Mouse (Mus musculus): Measurements from ENCODE around the gene Atp8b4.

DNA sequence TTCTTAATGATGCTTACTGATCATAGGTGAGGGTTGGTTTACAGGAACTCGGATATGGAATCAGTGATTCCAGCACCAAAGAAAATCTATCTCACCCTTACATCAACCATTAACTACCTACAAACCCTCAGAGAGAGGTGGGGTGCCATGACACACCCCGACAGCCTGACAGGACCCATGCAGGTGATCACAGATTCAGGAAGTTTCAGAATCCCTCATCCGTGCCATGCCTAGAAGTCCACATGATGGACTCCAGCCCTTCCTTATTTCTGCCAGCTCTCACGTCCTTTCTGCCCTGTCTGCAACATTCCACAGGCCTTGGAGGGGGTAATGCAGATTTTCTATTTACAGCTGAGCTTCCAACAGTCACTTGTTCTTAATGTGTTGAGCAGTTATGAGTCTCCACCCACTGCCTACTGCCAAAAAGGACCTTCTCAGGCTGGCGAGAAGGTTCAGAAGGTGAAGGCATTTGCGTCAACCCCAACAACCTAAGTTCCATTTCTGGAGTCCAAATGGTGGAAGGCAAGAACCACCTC lies 40.0 kb upstream of the Atp8b4 start:
- TF ChIP-seq CTCF (IDR thresholded peaks at IDR 0.05) (no peak), EP300 (IDR thresholded peaks at IDR 0.05; ENCODE audit: insufficient read depth, low read depth, low read length) (no peak), POLR2A (IDR thresholded peaks at IDR 0.05; ENCODE audit: insufficient read depth, low read depth, low read length) (no peak)
